Mouse (Mus musculus) layer of hippocampus, adult 9-11 months (tissue): ENCODE results near the gene Cul7.

Source experiments
- DNase-seq: peaks from one replicate; pipeline ENCODE4 v3.0.0; 2022

Cul7 gene

DNA sequence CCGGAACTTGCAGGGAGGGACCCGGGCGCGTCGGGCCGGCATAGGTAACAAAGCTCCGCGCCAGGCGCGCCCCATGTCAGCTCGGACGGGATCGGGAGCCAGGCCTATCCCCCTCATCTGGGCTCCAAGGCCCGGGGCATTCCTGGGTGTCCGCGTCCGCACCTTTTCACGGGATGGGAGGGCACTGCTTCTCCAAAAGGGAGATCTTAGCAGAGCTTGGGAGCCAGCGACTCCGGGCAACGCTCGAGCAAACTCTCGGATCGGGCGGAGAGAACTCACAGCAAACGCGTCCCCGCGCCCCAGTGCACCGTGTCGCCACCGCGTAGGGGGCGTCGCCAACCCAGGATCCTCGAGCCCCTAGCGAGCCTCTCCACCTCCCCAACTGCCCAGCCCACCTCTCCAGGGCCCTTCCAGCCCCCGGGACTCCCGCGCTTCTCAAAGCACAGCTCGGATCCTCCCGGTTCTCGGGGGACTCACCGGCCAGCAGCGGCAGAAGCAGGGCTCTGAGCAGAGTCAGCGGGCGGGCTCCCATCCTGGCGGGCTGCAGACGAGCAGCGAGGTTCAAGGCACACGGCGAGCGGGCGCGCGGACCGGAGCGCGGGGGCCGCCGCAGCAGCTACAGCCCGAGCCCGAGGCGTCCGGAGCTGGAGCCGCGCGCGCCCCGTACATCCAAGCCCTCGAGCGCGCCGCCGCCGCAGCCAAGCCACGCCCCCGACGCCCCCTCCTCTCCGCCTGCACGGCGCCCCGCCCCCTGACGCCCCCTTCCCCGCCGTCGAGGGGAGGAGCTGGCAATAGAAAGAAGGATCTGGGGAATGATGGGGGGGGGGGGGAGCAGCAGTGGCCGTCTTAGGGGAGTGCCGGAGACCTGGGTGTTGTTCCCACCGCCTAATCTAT, 21.1 kb upstream of the Cul7 start, which contains the start of gene Ptk7:
Ptk7 (minus strand) TSS at position 714 of the 894 bp plus-strand sequence.
- DNase-seq: no peak

DNA sequence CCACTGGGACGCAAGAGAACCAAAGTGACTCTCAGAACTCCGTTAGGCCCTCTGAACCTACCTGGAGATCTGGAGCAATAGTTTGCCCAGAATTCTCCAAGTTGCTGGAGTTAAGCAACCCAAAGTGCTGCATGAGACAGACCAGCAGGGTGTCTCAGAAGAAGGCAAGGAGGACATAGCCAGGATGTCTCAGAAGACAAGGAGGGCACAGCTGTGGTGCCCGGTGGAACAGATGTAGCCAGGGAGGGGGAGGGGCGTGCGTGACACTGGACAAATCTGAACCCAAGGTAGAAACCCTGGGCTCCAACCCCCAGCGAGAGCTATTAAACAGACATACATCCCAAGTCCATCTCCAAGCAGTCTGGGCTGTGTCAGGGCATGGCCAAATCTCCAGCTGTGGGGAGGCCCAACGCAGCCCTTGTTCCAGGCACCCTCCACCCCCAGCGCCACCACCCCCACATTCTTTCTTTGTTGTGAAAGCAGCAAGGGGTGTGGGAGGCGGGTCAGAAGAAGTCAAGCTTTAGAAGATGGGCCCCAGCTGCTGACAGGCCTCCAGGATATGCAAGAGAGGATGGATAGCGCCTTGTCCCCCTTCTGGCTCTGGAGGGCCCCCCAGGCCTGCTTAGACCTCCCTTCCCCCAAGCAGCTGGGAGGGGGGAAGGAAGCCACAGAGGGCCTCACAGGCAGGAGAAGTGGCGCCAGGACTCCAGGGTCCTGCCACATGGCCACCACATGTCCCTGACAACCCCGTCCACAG, 20.3 kb upstream of the Cul7 start:
- DNase-seq: no peak

DNA sequence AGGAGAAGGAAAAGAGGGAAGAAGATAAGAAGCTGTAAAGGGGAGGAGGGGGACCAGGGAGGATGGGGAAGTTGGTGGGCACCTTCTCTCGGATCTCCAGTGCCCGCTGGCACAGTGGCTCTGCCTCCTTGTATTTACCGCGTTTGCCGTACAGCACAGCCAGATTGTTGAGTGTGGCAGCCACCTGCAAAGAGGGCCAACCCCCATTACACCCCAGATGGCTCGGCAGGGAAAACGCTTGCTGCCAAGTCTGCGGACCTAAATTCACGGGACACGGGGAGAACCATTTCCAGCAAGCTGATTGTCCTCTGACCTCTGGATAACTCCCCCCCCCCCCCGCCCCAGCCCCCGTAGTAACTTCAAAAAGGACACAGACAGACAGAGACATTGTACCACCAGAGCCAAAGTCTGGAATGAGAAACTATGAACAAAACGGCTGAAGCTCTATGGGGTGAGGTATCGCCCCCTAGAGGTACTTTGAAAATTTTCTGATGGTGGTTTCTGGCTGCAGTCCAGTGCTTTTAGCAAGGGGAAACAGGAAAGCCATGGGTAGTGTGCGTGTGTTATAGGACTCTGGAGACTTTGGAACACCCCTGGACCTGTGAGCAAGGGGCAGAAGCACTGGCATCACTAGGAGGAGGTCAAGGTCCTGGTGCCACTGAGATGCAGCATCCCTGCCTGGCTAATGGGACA, 13.2 kb upstream of the Cul7 start:
- DNase-seq: peak; percentile 71

DNA sequence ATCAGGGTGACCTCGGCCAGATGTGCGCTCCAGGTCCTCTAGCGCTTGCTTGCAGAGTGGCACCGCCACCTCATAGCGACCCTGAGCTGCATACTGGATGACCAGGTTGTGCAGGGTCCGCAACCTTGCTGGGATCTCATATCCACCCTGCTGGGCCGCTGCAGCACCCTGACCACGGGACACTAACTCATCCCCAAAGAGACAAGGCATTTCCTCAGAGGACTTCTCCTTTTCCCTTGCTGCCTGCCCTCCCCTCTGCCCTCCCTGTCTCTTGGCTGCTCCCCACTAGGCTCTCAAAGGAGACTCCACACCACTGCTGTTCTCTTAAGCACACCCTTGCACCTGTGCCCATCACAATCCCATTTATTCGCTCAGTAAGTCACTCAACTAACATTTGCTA, 10.2 kb upstream of the Cul7 start:
- DNase-seq: no peak

DNA sequence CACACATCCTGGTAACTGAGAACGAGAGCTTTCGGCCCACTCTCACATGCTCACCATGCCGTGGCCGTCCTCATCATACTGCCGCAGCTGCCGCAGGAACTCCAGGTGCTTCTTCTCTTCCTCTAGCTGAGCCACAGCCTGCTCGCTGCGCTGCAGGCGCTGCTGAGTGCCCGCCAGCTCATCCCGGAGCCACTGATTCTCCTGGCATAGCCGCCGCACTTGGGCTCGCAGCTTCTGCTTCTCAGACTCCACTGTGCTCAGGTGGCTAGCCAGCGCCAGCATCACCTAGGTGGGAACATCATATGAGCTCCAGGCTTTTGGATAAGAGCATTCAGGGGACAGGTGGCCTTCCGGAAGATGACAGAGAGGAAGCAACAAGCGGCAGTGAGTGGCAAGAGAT, 8.1 kb upstream of the Cul7 start:
- no peak for DNase-seq

DNA sequence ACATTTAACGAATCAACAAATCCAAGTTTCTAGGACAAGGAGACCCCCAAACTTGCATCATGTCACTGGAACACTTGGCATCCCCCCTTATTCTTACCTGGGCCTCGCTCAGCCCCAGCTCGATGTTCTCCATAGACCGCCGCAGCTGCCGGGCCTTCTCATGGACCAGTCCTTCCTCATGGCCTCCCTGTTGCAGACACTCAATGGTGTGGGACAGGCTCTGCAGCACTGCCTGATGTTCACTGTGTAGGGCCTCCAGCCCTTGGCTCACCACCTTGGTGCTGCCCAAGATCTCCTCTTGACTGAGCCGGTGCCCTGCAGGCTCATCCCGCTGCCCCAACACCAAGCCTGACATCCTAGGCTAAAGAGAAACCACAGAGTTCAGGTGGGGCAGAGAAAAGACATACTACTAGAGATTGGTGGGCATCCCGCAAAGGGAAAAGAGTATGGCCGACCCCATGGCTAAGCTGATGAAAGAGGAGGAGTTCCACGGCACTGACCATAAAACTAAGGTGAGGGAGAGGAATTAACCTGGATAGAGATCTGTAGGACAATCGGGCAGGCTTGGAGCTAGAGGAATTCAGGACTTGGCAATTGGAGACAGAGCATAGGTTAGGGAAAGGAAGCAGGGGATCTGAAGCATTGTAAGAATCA, 5.9 kb upstream of the Cul7 start:
- no peak for DNase-seq

DNA sequence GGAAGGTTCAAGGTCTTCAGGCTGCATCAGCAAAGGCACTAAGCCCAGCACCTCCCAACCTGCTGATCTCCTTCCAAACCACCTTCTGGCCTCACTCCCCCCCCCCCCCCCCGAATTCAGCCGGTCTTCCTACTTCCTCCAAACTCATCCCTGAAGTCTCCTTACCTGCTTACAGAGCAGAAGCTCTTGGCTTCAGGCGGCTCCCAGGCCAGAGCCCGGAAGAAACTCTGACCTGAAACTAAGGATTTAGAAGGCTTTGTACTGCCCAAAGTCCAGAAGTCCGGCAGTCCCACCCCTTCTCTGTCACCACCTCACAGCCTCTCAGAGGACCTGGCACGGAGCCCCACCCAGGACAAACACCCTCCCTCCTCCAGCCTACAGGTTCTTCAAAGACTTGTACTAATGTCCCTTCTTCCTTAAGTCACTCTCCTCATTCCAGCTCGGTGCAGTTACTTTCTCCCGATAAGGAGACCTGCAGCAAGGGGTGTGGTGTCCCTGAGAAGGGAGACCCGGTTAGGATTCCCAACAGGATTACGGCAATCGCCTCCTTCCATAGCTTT, 5.1 kb upstream of the Cul7 start:
- DNase-seq: no peak

DNA sequence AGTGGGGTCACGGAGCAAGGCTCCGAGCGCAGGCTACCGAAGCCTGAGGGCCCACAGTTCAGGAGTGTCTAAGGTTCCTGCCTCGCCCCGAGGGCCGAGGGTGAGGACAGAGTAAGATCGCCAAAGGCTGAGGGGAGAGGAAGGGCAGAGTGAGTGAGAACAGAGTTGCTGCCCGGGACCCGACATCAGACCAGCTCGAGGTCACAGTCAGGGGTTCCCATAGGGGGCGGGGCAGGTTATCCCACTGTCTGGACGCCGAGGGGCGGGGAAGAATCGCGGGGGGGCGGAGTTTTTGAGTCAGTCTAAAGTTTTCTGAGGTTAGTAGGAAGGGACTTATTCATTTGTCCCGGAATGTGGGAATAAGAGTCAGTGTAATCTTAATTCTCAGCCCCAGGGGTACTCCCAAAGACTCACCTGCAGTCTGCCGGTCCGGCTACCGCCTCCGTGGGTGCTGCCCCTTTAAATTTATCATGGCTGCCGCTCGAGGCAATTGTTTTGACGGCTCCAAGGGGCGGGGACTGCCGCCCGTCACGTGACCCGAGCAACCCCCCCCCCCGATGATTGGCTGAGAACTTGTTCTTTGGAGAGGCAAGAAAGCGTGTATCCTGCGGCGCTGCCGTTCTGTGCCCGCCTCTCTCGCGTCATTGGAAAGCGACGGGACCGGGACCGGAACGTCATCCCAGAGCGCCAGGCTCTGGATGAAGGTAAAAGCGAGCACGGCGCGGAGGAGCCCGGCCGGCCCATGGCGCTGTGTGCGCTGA, 4.4 kb upstream of the Cul7 start, which contains the start of the genes Klc4 and Mrpl2:
Klc4 (minus strand) TSS at position 462 of the 761 bp plus-strand sequence.
Mrpl2 (plus strand) TSS at position 669 of the 761 bp plus-strand sequence.
- DNase-seq: peak; percentile 98

DNA sequence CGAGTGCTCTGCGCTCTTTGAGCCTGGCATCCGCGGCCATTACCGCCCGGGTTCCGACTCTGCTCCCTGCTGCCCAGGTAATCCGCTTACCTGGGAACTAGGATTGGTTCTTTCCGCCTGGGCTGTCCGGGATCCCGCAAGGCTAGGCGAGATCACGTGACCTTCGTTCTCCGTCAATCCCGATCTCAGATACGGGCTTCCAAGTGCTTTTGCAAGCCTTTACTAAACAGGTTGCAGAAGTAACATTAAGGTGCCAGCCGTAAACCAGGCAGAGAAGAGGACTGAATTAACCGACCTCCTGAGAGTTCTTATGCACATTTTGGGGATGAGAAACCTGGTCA, 3.8 kb upstream of the Cul7 start:
- DNase-seq: no peak

DNA sequence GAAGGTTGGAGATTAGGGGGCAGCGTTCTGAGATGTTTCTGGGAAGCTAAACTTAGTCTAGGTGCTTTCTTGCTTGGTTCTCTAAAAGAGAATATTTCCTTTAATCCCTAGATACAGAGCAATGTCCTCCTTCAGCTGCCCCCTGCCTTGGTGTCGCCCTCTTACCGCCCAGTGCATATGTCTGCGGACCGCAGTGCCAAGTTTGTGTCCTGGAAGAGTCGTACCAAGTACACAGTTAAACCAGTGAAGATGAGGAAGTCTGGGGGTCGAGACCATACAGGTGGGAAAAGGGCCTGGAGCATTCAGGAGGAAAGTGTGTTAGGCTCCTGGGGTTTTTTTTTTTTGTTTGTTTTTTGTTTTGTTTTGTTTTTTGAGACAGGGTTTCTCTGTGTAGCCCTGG, 2.9 kb upstream of the Cul7 start:
- DNase-seq: no peak

DNA sequence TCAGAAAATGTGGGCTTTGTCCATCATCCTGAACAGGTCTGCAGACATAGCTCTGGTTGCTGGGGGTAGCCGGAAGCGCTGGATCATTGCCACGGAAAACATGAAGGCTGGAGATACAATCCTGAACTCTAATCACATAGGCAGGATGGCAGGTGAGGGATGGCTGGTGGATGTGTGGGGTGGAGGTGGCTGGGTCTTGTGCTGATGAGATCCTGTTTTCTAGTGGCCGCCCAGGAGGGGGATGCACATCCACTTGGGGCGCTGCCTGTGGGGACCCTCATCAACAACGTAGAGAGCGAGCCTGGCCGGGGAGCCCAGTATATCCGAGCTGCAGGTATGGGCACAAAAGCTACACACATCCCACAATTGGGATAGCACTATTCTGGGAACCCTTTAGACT, 1.7 kb upstream of the Cul7 start:
- DNase-seq: no peak

DNA sequence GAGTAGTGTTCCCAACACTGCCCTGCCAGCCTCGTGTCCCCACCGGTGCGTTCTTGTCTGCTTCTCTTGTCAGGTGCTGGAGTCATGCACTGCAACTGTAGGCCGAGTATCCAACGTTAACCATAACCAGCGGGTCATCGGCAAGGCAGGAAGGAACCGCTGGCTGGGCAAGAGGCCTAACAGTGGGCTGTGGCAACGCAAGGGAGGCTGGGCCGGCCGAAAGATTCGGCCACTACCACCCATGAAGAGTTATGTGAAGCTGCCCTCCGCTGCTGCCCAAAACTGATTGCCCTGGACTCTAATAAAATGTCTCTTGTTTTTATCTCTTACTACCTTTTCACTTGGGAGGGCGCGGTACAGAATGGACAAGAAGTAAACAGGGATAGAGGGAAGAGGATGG, 326 bp upstream of the Cul7 start:
- DNase-seq: no peak

DNA sequence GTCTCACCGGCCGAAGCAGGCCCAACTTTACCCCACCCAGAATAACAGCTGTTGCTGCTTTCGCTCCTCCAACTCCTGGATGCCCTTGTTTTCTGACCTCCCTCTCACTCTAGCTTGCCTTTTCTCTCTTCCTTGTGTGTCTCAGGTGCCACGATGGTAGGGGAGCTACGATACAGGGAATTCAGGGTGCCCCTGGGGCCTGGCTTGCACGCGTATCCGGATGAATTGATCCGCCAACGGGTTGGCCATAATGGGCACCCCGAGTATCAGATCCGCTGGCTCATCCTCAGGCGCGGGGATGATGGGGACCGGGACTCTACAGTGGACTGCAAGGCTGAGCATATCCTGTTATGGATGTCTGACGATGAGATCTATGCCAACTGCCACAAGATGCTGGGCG, 1.2 kb downstream of the Cul7 start:
- DNase-seq: no peak

DNA sequence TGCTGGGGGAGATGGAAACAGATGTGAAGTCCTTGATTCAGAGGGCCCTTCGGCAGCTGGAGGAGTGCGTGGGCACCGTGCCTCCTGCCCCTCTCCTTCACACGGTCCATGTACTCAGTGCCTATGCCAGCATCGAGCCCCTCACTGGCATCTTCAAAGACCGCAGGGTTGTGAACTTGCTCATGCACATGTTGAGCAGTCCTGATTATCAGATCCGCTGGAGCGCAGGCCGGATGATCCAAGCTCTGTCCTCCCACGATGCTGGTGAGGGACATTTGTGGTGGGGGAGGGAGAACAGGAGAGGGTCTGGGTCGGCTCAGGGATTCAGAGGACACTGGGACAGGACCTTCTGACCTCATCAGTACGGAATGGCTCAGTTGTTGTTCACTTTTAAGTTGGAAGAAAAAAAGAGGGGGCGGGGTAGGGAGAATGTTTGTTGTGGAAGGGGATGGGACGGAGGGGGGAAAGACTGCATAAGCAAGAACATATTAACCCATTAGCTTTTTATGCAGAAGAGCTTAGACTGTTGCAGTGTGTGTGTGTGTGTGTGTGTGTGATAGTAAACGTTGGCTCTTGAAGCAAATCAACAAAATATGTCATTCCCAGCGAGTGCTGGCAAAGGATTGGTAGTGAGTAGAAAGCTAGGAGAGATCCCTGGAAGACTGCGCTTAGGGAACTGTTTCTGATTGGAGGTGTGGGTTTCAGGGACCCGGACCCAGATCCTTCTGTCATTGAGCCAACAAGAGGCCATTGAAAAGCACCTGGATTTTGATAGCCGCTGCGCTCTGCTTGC, 1.8 kb downstream of the Cul7 start:
- DNase-seq: no peak

DNA sequence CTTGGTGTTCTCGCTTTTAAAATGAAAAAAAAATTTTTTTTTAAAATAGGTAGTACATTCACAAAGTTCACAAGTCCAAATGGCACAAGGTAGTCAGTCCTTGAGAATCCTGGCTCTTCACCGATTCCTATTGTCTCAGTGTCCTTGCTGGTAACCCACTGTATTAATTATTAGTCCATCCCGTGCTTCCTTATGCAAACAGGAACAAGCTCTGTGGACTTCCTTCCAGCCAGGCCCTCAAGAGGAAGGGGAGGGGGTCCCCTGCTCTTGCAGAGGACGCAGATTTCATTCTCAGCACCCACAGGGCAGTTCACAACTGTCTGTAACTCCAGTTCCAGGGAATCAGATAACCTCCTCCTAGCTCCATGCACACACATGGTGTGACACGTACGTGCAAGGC, 5.9 kb downstream of the Cul7 start:
- DNase-seq: no peak

DNA sequence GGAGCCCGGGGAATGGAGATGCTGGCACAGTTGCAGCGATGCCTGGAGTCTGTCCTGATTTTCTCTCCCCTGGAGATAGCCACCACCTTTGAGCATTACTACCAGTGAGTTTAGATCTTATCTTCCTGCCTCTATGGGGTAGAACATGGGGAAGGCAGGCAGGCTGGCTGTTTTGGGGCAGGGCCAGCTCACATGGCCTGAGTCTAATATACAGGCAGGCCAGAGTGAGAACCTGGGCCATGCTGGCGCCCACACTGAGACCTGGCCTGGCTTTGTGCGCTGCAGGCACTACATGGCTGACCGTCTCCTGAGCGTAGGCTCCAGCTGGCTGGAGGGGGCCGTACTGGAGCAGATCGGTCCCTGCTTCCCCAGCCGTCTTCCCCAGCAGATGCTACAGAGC, 11.2 kb downstream of the Cul7 start:
- no peak for DNase-seq

DNA sequence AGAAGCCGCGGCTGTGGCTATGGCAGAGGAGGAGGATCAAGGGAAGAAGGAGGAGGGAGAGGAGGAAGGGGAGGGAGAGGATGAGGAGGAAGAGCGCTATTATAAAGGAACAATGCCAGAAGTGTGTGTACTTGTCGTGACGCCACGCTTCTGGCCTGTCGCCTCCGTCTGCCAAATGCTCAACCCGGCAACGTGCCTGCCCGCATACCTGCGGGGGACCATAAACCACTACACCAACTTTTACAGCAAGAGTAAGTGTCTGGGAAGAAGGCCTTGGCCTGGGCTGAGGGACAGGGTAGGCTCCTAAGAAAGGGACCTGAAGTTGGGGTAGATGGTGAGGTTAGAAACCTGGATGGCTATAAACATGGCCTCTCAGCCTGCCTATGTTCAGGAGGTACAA, 11.8 kb downstream of the Cul7 start:
- no peak for DNase-seq

DNA sequence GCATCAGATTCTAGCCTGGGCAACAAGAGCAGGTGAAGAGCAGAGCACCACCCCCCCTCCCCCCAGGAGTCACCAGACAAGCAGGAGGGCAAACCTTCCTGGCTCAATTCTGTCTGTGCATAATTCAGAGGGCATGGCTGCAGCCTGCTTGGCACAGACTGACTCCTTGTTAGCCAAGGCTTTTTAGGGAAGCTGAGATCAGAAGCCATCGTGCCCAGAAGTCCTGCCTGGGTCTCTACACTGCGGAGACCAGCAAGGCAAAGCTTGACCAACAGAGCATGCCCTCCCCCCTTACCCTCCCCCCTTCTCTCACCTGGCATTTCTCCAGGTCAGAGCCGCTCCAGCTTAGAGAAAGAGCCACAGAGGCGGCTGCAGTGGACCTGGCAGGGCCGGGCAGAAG, 12.6 kb downstream of the Cul7 start:
- DNase-seq: no peak

DNA sequence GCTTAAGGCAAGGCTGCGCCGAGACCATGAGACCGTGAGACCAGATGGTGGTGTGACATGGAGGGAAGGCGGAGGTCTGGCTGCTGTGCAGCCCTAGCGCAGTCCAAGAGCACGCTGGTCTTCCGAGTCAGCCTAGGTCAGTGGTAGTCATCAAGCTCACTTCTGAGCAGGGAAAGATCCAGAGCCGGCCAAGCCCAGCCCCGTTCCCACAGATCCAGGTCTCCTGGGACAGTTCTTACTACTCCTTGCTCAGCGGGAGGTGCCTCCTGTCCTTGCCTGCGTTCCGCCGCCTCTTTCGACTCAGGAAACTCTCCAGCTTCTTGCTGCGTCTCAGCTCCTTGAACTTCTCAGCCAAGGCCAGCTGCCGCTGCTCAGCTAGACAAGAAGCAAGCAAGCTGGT, 17.6 kb downstream of the Cul7 start:
- DNase-seq: no peak

DNA sequence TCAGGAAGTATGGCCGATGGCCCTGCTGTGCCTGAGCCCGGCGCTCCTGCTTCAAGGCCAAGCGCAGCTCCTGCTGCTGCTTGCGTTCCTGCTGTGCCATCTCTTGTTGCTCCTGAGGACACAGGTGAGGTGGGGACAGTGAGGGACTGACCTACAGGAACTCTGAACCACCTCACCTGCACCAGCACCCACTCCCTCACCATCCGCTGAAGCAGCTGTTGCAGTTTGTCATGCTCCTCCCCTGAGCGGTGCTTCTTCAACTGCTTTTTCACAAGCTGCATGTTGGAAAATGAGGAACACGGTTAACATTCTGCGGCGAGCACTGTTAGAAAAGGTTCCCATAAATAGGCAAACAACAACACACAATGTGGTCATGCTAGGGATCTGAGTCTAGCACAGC, 19.8 kb downstream of the Cul7 start:
- no peak for DNase-seq
